Mouse (Mus musculus) v-Abl transformed pro-B cells (cell line): Measurements from ENCODE around the gene Gm11549.

Experiments used
- in situ Hi-C, 2 experiments: fragments of 400-800 bp; cut with MboI; formaldehyde crosslinking; loops; one replicate each; pipeline ENCODE4 v1.15.1; 2025; ENCODE audit not compliant: unreplicated experiment in 2 of 2

The Gm11549 gene

DNA sequence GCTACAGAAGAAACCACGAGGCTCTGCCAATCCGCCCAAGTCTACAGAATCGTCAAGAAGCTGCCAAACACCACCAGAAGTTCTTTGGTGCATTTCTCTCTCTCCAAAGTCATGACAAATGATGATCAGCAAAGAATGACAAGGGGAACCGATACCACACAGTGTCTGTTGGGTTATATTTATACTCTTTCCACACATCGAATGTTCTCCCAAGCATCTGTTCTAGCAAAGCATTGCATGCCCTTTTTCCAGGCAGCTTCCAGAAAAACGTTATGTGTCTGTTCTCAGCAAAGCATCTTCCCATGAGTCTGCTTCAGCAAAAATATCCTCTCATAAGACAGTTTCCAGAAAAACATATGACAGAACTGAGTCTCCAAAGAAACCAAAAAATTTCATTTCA is 34.7 kb downstream of the Gm11549 start:
- in situ Hi-C loops: loop anchor here (25.0 kb wide), 2 partner anchors 525 to 800 kb away; no protein-coding TSS in a partner anchor

DNA sequence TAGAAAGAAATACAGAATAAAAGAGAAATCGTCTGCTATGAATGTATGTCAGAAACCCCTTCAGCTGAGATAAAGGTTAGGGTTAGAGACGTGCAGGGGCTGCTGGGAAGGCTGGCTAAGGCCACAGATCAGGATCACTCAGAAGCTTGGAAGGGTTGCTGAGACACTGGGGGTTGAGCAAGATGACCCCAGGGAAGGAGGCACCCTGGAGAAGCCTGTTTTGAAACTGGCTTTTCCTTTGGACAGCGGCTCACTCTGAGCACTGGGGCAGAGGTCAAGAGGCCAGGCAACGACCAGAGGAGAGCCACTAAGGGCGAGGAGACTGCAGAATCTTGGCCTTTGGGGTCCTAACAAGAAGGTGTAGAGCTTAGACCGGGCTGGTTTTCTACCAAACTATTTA is 35.4 kb downstream of the Gm11549 start:
- in situ Hi-C loops: loop anchor here (25.0 kb wide), 2 partner anchors 524 to 799 kb away; no protein-coding TSS in a partner anchor

DNA sequence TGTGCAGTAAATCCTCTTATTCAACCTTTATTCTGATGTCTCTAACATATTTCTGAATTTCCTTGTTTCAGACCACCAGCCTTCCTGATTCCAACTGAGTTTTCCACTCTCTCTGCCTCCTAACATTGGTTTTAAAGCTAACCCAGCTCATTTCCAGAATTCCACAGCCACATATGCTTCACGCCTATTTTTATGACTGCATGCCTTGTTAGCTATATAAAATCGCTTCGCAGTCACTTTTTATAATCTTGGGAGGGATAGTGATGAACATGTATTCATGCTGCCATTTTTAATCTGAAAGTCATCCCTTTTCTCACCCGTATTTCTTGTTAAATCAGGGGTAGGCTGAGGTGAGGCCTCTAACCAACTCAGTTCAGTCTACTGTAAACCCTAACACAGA is 37.3 kb downstream of the Gm11549 start:
- in situ Hi-C loops: loop anchor here (25.0 kb wide), 2 partner anchors 522 to 797 kb away; no protein-coding TSS in a partner anchor

DNA sequence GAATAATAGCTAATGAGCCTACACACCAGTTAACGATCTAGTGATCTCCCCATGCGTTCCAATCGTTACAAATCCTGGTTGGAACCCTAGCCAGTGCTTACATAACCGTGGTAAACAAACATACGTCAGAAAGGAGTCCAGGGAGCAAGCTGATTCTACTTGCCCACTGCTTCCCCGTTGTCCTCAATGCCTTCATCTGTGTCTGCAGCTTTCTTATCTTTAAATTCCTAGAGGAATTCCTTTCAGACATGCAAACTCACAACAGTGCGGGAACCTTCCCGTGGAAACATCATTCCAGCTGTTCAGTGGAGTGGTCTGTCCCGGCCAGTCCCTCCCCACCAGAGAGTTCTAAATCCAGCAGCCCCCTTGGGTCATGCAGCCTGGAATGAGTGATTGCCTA is 38.7 kb downstream of the Gm11549 start:
- in situ Hi-C loops: loop anchor here (25.0 kb wide), 2 partner anchors 521 to 796 kb away; no protein-coding TSS in a partner anchor

DNA sequence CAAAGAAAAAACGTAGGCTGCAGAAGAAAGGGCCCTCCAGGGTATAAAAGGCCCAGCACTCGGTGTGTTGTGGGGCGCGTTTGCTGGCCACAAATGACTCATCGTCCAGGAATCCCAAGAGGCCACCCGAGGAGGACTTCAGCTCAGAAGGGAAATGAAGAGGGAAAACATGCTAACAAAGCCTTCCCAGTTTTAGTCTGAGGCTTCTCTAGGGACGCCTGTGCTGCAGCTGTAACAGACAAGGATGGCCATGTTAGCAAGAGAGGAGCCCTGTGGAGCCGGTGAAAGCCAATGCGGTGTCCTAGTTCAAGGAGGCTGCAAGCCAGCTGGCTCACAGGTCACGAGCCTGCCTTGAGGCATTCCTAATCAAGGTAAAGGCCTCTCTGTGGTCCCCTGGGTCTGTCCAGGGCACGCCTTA is 39.8 kb downstream of the Gm11549 start:
- in situ Hi-C loops: loop anchor here (25.0 kb wide), 2 partner anchors 519 to 794 kb away; no protein-coding TSS in a partner anchor

DNA sequence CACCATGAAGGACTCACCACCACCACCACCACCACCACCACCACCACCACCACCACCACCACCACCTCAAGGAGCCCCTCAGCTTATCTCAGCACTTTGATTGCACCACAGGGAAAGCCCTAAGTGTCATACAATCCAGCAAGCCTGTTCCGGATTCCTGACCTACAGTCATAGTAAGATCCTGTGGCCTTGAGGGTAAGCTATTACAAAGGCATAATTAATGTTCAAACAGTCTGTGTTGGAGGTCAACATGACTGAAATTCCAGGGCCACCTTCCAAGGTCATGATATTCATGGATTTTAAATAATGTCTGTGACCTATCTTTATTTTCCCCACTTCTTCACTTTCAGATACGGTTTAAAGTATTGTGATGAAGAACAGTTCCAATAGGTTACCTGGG is 41.1 kb downstream of the Gm11549 start:
- in situ Hi-C loops: loop anchor here (25.0 kb wide), 2 partner anchors 518 to 793 kb away; no protein-coding TSS in a partner anchor

DNA sequence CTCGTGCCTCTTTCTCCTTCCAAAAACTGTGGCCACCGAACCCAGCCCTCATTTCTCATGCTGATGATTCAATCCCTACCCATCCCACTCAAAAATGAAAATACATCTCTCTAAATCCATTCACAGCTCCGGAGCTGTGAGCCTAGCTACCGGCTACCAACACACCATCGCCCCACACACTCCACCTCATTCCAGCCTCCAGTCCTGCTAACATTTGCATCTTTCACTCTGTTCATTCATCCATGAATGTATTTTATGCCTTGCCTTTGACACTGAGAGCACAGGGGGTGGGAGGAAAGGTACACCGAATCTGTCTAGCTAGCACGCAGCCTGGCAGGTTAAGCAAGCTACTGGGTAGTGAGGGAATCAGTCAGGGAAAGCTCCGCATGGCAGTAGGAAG is 42.8 kb downstream of the Gm11549 start:
- in situ Hi-C loops: loop anchor here (25.0 kb wide), 2 partner anchors 516 to 791 kb away; no protein-coding TSS in a partner anchor

DNA sequence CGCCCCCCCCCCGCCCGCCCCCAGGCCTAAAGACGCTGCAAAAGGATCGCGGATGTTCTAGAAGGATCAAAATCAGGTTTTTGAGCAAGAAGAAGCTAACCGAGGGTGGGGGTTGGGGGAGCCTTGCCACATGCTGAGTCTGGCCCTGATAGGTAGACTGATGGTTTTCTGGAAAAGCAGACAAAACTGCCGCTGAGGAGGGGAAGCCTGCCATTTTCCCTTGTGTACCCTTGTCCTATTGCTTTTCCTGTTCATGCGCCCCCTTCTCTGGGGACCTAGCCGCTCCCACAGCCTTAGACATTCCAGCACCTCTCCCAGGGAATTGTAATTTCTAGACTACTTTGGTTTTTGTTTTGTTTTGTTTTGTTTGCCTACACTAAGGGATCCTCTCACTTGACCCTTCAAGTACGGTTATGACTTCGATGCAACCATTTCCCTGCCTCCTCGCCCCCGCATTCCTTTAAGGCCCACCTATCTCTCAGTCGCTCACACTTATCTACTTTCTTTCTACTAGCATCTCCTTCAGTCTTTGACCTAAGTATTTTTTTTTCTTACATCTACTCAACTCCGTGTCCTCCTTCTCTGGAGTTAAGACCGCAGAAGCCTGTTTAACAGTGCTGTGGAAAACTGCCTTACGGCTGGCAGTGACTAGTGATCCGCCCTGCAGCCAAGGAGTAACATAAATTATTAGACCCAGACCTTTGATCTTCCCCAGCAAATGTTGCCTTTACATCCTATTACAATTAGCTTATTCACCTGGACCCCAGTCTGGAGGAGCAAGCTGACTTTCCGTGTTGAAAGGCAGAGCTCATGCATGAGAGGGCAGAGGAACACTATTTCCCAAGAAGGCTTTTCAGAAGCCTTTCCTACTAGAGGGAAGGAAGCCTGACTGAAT is 45.1 kb downstream of the Gm11549 start:
- in situ Hi-C loops: loop anchor here (25.0 kb wide), 2 partner anchors 514 to 789 kb away; no protein-coding TSS in a partner anchor

DNA sequence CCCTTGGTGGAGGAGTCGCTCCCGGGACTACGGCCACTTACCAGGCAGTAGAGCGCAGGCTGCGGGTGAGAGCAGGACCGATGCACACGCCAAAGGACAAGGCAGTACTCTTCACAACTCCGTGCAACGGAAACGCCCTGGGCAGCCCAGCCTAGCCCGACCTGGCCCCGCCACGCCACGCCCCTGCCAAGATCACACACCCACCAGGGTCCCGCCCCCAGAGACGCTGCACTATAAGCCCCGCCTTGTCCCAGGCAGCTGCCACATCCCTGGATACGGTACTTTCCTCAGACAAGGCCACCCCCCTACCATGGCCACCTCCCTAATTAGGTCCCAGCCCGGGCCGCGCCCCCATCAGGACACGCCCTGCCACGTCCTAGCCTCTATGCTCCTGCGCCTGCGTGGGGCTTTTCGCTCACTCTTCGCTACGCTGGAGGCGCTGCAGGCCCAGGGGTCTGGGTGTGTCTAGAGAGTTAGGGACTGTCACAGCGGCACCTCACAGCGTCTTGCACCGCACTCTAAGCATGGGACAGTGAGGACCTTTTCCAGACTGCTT is 46.0 kb downstream of the Gm11549 start, which contains the start of the genes Anxa5 and 1810062G17Rik:
Gene Anxa5 (minus strand): TSS at position 363 of the 556 bp plus-strand sequence.
Gene 1810062G17Rik (plus strand): TSS at position 406 of the 556 bp plus-strand sequence.
- in situ Hi-C loops: loop anchor here (25.0 kb wide), 2 partner anchors 513 to 788 kb away; no protein-coding TSS in a partner anchor

DNA sequence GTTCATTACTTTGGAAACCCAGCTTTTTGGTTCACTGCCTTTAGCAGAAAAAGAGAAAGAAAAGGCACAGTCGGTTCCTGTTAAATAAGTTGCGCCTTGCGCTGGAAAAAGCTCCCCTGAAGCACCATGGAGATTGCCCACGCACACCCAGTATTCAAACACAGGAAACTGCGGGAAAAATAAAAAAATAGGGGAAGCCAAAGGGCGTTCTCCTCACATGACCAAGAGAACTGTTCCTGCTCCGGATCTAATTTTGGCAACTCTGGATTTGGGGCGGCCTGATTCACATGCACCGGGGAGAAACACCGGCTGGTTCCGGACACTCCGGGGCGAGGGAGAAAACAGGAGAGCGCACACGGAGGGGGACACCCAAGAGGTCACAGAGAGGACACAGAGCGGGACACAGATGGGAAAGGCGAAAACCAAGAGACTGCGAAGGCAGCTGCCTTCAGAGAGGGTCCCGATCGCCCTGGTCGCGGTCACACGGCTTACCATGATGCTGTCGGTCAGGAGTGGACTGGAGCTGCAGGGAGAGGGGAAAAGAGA is 46.6 kb downstream of the Gm11549 start:
- in situ Hi-C loops: loop anchor here (25.0 kb wide), 2 partner anchors 513 to 788 kb away; no protein-coding TSS in a partner anchor

DNA sequence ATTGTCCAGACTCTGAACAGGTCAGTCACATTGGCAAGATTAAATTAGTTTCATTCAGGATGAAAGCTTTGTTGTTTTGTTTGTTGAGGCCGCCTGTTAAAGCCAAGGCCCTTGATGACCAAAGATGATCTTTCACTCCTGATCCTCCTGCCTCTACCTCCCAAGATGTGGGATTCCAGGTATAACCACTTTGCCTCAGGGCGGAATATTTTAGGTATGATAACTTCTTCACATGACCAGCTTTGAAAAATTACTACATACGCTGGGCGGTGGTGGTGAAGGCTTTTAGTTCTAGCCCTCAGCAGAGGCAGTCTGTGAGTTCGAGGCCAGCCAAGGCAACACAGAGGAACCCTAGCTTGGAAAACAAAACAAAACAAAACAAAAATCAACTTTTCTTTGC is 47.2 kb downstream of the Gm11549 start:
- in situ Hi-C loops: no loop called here

DNA sequence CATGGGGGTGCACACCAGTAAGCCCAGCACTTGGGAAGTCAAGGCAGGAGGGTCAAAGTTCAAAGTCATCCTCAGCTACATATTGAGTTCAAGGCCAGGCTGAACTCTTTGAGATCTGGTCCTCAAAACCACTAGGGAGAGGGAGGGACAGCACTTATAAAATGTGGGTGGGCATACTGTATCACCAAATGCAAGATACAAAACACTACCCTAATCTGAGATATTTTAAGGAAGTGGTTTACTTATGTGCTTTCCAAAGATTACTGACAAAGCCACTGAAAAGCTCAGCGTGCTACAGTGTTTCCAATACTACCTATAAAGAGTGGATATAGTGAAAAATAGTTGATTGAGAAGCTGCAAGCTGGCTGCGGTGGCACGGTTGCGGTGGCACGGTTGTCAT is 48.4 kb downstream of the Gm11549 start:
- in situ Hi-C loops: no loop called here

DNA sequence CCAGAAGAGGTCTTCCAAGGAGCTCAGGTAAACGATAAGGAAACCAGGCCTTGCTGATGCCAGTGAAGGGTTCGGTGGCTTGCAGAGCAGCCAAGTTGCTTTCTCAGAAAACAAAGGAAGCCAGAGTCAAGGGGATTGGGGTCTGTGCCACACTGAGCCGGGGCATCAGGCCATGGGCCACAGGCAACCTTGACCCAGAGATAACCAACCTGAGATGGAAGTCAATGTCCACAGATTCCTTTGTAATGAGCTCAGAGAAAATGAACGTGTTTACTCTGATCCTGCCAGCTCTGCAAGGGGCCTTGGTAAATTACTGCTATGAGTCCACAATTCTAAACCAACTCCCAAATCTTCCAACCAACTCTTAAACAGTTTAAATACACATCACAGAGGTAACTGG is 49.8 kb downstream of the Gm11549 start:
- in situ Hi-C loops: no loop called here

DNA sequence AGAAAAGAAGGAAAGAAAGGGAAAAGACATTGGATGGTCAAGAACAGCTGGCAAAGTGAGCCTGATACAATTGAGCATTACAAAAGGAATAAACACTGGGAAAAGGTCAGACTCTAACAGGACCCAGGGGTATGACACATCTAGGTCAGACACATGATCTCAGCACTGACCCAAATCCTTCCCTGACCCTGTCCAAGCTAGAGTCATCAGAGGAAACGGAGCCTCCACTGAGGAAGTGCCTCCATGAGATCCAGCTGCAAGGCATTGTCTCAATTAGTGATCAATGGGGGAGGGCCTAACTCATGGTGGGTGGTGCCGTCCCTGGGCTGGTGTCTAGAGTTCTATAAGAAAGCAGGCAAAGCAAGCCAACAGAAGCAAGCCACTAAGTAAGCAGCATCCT is 52.7 kb downstream of the Gm11549 start:
- in situ Hi-C loops: no loop called here

DNA sequence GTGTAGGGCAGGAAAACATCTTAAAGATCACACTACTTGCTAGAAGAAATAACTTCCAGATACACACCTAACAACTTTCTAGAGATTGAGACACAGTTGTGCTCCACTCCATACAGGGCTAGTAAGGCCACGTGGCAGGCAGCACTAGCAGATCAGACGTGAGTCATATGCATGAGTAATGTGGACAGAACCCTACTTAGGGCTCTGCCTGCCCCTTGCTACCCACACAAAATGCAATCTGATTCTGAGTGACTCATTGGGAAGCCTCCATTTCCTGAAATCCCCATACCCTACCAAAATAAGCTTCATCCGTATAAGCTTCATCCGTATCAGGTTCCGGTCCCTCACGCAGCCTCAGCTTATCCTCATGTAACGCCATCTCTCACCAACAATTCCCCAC is 54.0 kb downstream of the Gm11549 start:
- in situ Hi-C loops: no loop called here

DNA sequence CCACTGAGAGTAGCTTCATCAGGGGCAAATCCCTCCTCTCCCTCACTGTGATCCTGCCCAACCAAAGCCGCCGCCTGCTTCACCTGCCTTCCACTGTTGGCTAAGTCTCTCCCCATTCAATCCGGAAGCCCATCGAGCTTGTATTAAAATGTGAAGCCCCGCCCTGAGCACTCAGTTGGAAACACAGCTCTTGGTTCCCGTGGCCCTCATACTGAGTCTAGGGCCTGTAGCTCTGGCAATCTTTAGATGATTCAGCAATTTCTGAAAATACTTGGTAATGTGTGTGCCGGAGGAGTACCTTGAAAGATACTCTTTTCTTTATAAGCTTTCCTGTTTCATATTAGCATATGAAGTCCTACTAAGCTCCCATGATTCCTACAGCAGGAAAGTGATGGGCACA is 56.1 kb downstream of the Gm11549 start:
- in situ Hi-C loops: no loop called here
